Mouse (Mus musculus) layer of hippocampus, adult 9-10 months (tissue): ENCODE data around the gene Mettl17.

Source experiments
- DNase-seq: peaks from one replicate; pipeline ENCODE4 v3.0.0; 2022; ENCODE audit warnings: low spot score

Mettl17 gene

GRCm38 (mm10) chr14:51929309-51929943 lies 44.8 kb downstream of the Mettl17 start:
- no peak for DNase-seq

- no peak for DNase-seq
Observed at GRCm38 (mm10) chr14:51929968-51930367, 45.3 kb downstream of the Mettl17 start.

- DNase-seq: no peak
Observed at GRCm38 (mm10) chr14:51930824-51931223, 46.2 kb downstream of the Mettl17 start.

GRCm38 (mm10) chr14:51932092-51933020 lies 47.7 kb downstream of the Mettl17 start:
- DNase-seq: no peak

- no peak for DNase-seq
Observed at GRCm38 (mm10) chr14:51939005-51939404, 54.4 kb downstream of the Mettl17 start.

GRCm38 (mm10) chr14:51940944-51941560 lies 56.4 kb downstream of the Mettl17 start:
- DNase-seq: no peak

GRCm38 (mm10) chr14:51941577-51941976 lies 56.9 kb downstream of the Mettl17 start:
- DNase-seq: no peak

- DNase-seq: no peak
Observed at GRCm38 (mm10) chr14:51942236-51942635, 57.6 kb downstream of the Mettl17 start.
